Mouse (Mus musculus) lung, embryonic 15.5 days (tissue): ENCODE data around the gene Nacad. TPM values are rescaled to one million over a fixed set of nuclear protein-coding genes. Genes with fewer than 3 reads are reported as not detected.

Experiments used
- ATAC-seq: fragments of 200-750 bp; cut with Nextera tagmentation; 2 replicates; pipeline ENCODE4 v1.8.0; 2017; ENCODE audit warnings: moderate number of reproducible peaks, borderline replicate concordance; ENCODE audit not compliant: low FRiP score, low TSS enrichment; ENCODE audit errors: extremely low read depth
- H3K27ac ChIP-seq: fragments of 300-500 bp; sonication (generic); 2 replicates; pipeline ENCODE4 v1.5.1; 2015; ENCODE audit warnings: moderate library complexity, mild to moderate bottlenecking, inconsistent platforms
- H3K27me3 ChIP-seq: fragments of 300-500 bp; sonication (generic); 2 replicates; pipeline ENCODE4 v1.6.1; 2015; ENCODE audit warnings: inconsistent platforms
- H3K36me3 ChIP-seq: fragments of 300-500 bp; sonication (generic); 2 replicates; pipeline ENCODE4 v1.6.1; 2015; ENCODE audit warnings: inconsistent platforms
- H3K4me1 ChIP-seq: fragments of 300-500 bp; sonication (generic); 2 replicates; pipeline ENCODE4 v1.6.1; 2015; ENCODE audit warnings: inconsistent platforms
- H3K4me2 ChIP-seq: fragments of 300-500 bp; sonication (generic); 2 replicates; pipeline ENCODE4 v1.6.1; 2015; ENCODE audit warnings: inconsistent platforms, mild to moderate bottlenecking, moderate library complexity
- H3K4me3 ChIP-seq: fragments of 300-500 bp; sonication (generic); 2 replicates; pipeline ENCODE4 v1.5.1; 2015; ENCODE audit warnings: mild to moderate bottlenecking, inconsistent platforms
- H3K9ac ChIP-seq: fragments of 300-500 bp; sonication (generic); 2 replicates; pipeline ENCODE4 v1.6.1; 2015; ENCODE audit warnings: inconsistent platforms
- H3K9me3 ChIP-seq: fragments of 300-500 bp; sonication (generic); 2 replicates; pipeline ENCODE4 v1.6.1; 2016; ENCODE audit warnings: inconsistent platforms
- WGBS: fragments of 180-500 bp; shearing (Covaris S2); methylation state at CpG from one replicate; pipeline ENCODE4 v1.1.7; 2015; 5-methylcytosine and 5-hydroxymethylcytosine counted together
- polyA plus RNA-seq: library from polyadenylated mRNA; unstranded; fragments of >200 nt; fragmentation: Nextera tagmentation; extraction: Ambion mirVana; gene quantifications from 2 replicates; pipeline ENCODE4 v1.2.1, GENCODE M21; 2015

Nacad gene
- polyA plus RNA-seq, 1 experiment from 2014 or later: 2.1 TPM

- Histone ChIP-seq H3K27ac (no peak overlapping the region), H3K36me3 (peaks cover 10% of the 10 kb centered on the region), H3K9me3 (no peaks in the 10 kb centered on the region), H3K4me1 (peaks cover 50% of the 10 kb centered on the region), H3K4me2 (no peak overlapping the region), H3K9ac (no peak overlapping the region), H3K27me3 (peaks cover 23% of the 10 kb centered on the region), H3K4me3 (no peak overlapping the region)
- no peak for ATAC-seq
- WGBS: 70% methylated on average over 20 of the region's 20 CpGs
Observed at GRCm38 (mm10) chr11:6601649-6602480, 4.0 kb downstream of the Nacad start.

- Histone ChIP-seq H3K27ac (no peak overlapping the region), H3K27me3 (peaks cover 9% of the 10 kb centered on the region), H3K4me2 (no peak overlapping the region), H3K9me3 (no peaks in the 10 kb centered on the region), H3K4me1 (peaks cover 45% of the 10 kb centered on the region), H3K9ac (no peak overlapping the region), H3K4me3 (no peak overlapping the region), H3K36me3 (peaks cover 24% of the 10 kb centered on the region)
- no peak for ATAC-seq
- WGBS: 84% methylated on average over 8 of the region's 8 CpGs
Observed at GRCm38 (mm10) chr11:6600284-6600944, 5.4 kb downstream of the Nacad start.

- Histone ChIP-seq H3K27me3 (peaks cover 3% of the 10 kb centered on the region), H3K4me1 (peaks cover 39% of the 10 kb centered on the region), H3K36me3 (peaks cover 29% of the 10 kb centered on the region), H3K4me2 (no peak overlapping the region), H3K4me3 (no peak overlapping the region), H3K9me3 (no peaks in the 10 kb centered on the region), H3K9ac (no peak overlapping the region), H3K27ac (no peak overlapping the region)
- ATAC-seq: no peak
- WGBS: 77% methylated on average over 6 of the region's 6 CpGs
Observed at GRCm38 (mm10) chr11:6599831-6600230, 6.0 kb downstream of the Nacad start.

- ATAC-seq: no peak
- WGBS: 21% methylated on average over 27 of the region's 27 CpGs
- Histone ChIP-seq H3K27me3 (no peaks in the 10 kb centered on the region), H3K4me3 (no peak overlapping the region), H3K27ac (no peak overlapping the region), H3K36me3 (peaks cover 35% of the 10 kb centered on the region), H3K4me1 (peaks cover 32% of the 10 kb centered on the region), H3K9me3 (no peaks in the 10 kb centered on the region), H3K9ac (no peak overlapping the region), H3K4me2 (no peak overlapping the region)
Observed at GRCm38 (mm10) chr11:6599011-6599681, 6.7 kb downstream of the Nacad start.

GRCm38 (mm10) chr11:6598191-6598889 lies 7.5 kb downstream of the Nacad start:
- H3K4me1 ChIP-seq: peaks cover 24% of the 10 kb centered on the region

GRCm38 (mm10) chr11:6597523-6597922 lies 8.3 kb downstream of the Nacad start:
- ATAC-seq: no peak
- 62% methylated on average over 7 of the region's 7 CpGs for WGBS
- H3K27ac ChIP-seq: no peak overlapping the region
- no peak overlapping the region for H3K9ac ChIP-seq
- H3K4me2 ChIP-seq: no peak overlapping the region
- H3K9me3 ChIP-seq: no peaks in the 10 kb centered on the region
- H3K27me3 ChIP-seq: no peaks in the 10 kb centered on the region
- H3K4me3 ChIP-seq: no peak overlapping the region
- H3K4me1 ChIP-seq: peaks cover 17% of the 10 kb centered on the region
- peaks cover 51% of the 10 kb centered on the region for H3K36me3 ChIP-seq

More at GRCm38 (mm10) chr11:6598191-6598889, 7.5 kb downstream of the Nacad start:
- H3K9me3 ChIP-seq: no peaks in the 10 kb centered on the region
- H3K4me3 ChIP-seq: no peak overlapping the region
- no peak overlapping the region for H3K9ac ChIP-seq
- no peak overlapping the region for H3K4me2 ChIP-seq
- peaks cover 43% of the 10 kb centered on the region for H3K36me3 ChIP-seq
- WGBS: 38% methylated on average over 19 of the region's 19 CpGs
- ATAC-seq: no peak
- no peaks in the 10 kb centered on the region for H3K27me3 ChIP-seq
- no peak overlapping the region for H3K27ac ChIP-seq

GRCm38 (mm10) chr11:6596616-6597015 lies 9.2 kb downstream of the Nacad start:
- no peak overlapping the region for H3K4me3 ChIP-seq
- H3K9ac ChIP-seq: no peak overlapping the region
- peaks cover 60% of the 10 kb centered on the region for H3K36me3 ChIP-seq
- peaks cover 11% of the 10 kb centered on the region for H3K4me1 ChIP-seq
- no peak for ATAC-seq
- no peaks in the 10 kb centered on the region for H3K27me3 ChIP-seq
- H3K9me3 ChIP-seq: no peaks in the 10 kb centered on the region
- no peak overlapping the region for H3K27ac ChIP-seq
- WGBS: 84% methylated on average over 3 of the region's 3 CpGs
- no peak overlapping the region for H3K4me2 ChIP-seq

- no peak for ATAC-seq
- Histone ChIP-seq H3K4me1 (peaks cover 11% of the 10 kb centered on the region), H3K9ac (no peak overlapping the region), H3K36me3 (peaks cover 64% of the 10 kb centered on the region), H3K9me3 (no peaks in the 10 kb centered on the region), H3K27me3 (no peaks in the 10 kb centered on the region), H3K27ac (no peak overlapping the region), H3K4me3 (no peak overlapping the region), H3K4me2 (no peak overlapping the region)
- WGBS: 96% methylated on average over 6 of the region's 6 CpGs
Observed at GRCm38 (mm10) chr11:6596205-6596604, 9.6 kb downstream of the Nacad start.

- Histone ChIP-seq H3K9ac (no peak overlapping the region), H3K4me2 (no peak overlapping the region), H3K27me3 (no peaks in the 10 kb centered on the region), H3K4me3 (no peak overlapping the region), H3K4me1 (peaks cover 11% of the 10 kb centered on the region), H3K27ac (no peak overlapping the region), H3K9me3 (no peaks in the 10 kb centered on the region), H3K36me3 (peaks cover 73% of the 10 kb centered on the region)
- WGBS: 78% methylated on average over 5 of the region's 5 CpGs
- ATAC-seq: no peak
Observed at GRCm38 (mm10) chr11:6595339-6595738, 10.5 kb downstream of the Nacad start.

- Histone ChIP-seq H3K27ac (no peak overlapping the region), H3K4me2 (no peak overlapping the region), H3K36me3 (peaks cover 78% of the 10 kb centered on the region), H3K9me3 (no peaks in the 10 kb centered on the region), H3K4me1 (peaks cover 11% of the 10 kb centered on the region), H3K9ac (no peak overlapping the region), H3K27me3 (no peaks in the 10 kb centered on the region), H3K4me3 (no peak overlapping the region)
- WGBS: 78% methylated on average over 6 of the region's 6 CpGs
- no peak for ATAC-seq
Observed at GRCm38 (mm10) chr11:6594845-6595244, 11.0 kb downstream of the Nacad start.

GRCm38 (mm10) chr11:6593406-6593805 lies 12.4 kb downstream of the Nacad start:
- H3K4me3 ChIP-seq: no peak overlapping the region
- H3K9ac ChIP-seq: no peak overlapping the region
- no peak for ATAC-seq
- H3K9me3 ChIP-seq: no peaks in the 10 kb centered on the region
- WGBS: 61% methylated on average over 11 of the region's 11 CpGs
- H3K4me1 ChIP-seq: peaks cover 5% of the 10 kb centered on the region
- H3K27ac ChIP-seq: no peak overlapping the region
- no peak overlapping the region for H3K4me2 ChIP-seq
- H3K36me3 ChIP-seq: peaks cover 89% of the 10 kb centered on the region
- H3K27me3 ChIP-seq: no peaks in the 10 kb centered on the region
